Mouse (Mus musculus) left cerebral cortex, adult 9 months (tissue): ENCODE results near the gene Sypl2.
"Not testable (repeated sequence)": the region's sequence is repeated elsewhere in the genome, so short reads cannot be mapped to it uniquely, and the experiment has no call there.

Experiments
- DNase-seq, 2 experiments: peaks; one replicate each; pipeline ENCODE4 v3.0.0; 2022; ENCODE audit warnings: low spot score in 2 of 2

The Sypl2 gene

DNA sequence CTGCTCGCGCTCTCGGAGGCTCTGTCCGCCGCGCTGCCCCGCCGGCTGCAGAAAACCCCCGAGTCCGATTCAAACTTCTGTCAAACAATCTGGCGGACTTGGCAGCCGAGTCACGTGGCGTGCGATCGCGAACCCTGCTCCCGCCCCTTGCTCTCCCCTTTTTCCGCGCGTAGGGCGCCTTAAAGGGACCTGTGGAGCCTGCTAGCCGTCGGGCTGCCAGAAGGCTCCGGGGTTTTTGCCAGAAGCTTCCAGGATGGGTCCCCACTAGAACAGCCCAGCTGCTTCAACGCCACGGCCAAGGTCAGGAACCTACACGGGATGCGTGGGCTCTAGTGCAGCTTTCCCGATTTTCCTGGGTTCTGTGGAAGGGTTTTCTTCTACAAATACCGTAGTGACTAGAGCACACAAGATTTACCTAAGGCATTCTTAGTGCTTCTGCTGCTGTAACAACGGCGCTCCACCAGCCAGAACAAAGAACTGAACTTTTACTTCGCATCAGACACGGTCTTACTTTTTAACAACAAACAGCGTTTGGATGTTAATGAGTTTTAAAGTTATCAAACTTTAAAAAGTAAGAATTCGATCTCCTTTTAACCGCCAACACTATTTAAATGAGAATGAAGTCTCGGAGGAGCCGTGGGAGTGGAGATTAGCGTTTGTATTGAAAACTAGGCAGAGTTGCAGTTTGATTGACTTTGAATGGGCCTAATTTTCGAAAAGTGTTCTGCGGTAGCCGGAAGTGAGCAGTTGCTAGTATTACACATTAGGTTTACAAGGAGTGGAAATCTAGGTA lies at the start of gene Sypl2:
Sypl2 (minus strand) TSS at position 91 of the 793 bp plus-strand sequence.
- no peak for DNase-seq

DNA sequence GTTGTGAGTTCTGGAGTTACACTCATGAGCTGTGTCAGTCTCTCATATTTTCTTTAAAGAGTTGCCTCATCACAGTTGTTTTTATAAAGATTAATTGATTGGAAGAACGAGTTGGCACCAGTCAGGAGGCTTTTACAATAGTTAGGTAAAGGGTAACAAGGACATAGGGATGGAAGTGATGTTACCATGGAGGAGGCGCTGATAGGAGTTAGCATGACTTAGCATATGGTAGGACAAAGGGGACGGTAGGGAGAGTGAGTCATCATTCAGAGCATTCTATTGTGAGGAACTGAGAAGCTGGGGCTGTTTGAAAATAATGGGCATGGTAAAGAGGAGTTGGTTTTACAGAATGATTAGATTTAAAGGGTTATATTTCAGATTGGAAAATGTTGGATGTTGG lies 32.9 kb upstream of the Sypl2 start:
- DNase-seq, result no peak

- no peak for DNase-seq
Observed at GRCm38 (mm10) chr3:108257831-108258500, 31.5 kb upstream of the Sypl2 start.

DNA sequence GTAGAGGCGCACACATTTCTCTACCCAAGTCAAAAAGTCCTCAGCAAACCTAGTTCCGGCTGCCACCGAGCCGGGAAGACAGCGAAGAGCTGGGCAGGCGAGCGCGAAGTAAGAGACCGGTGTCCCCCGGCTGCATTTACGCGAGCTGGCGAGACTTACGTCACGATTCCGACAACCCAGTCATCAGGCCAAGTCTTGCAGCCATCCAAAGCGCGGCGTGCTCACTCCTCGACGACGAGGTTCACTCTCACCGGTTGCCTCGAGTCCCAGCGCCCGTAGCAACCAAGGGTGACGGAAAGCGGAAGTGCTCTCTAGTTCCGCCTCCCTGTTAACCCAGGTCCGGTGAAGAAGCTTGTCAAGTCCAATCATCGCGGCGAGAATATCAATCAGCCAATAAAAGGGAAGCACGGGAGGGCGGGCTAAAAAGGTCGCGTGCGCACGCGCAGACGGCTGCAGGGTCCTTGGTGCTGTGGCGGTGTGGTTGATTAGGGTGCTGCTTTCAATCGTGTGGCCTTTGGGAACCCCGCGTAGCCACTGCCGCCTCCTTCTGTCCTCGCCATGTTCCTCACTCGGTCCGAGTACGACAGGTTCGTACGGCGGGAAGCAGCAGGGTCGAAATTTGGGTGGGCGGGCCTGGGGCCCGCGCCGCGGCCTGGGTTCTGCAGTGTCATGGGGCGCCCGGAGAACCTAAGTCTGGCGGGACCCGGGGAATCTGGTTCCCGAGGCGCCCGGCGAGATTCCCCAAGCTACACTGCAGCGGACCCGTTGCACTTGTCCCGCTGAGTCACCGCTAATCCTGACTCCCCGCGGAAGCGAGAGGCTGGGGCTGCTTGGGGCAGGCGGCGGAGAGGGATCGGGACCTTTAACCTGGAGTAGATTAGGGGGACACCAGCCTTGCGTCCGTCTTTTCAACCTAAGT lies 30.5 kb upstream of the Sypl2 start, which contains the start of gene Psma5:
Psma5 (plus strand) TSS at position 208 of the 919 bp plus-strand sequence.
- DNase-seq, result peak; percentile 91 to 96

DNA sequence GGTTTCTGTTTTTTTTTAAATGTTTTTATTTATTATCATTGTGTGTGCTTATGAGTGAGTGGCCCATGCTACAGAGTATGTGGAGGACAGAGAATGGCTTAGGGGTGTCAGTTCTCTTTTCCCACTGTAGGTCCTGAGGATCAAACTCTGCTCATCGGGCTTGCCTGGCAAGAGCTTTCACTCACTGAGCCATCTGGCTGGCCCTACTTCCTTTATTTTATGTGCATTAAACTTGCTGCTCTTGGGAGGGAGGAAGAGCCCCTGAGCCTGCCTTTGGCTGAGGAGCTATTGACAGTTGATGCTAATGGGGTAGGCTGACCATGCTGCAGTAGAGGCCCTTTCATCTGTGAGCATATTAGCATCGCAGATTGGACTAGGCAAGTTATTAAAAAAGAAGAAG lies 20.4 kb upstream of the Sypl2 start:
- DNase-seq, result no peak

DNA sequence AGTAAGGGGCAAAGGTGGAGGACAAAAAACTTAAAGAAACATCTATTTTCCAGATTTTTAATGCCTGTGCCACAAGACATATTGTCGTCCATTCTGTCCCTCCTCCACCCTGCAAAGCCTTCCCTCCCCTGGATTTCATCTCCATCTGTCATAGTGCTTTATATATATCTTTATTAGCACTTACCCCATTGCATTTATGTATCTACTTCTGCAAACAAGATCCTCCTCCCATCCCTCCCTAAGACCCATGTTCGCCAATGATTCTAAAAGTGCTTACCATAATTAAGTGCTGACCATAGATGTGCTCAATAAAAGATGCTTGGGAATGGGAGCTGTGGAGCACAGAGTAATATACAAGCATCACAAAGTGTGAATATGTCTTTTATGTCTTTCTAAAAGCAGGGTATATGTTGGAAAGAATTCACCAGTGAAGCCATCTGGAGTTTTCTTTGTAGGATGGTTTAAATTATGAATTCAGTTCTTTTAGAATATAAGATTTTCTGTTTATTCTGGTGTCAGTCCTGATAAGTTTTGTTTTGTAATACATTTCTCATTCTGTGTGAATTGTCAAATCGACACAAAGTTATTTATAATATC lies 14.9 kb upstream of the Sypl2 start:
- DNase-seq, result no peak

- DNase-seq, result not testable (repeated sequence)
Observed at GRCm38 (mm10) chr3:108237474-108238102, 11.1 kb upstream of the Sypl2 start.

- DNase-seq, result no peak
Observed at GRCm38 (mm10) chr3:108231646-108232045, 5.2 kb upstream of the Sypl2 start.

DNA sequence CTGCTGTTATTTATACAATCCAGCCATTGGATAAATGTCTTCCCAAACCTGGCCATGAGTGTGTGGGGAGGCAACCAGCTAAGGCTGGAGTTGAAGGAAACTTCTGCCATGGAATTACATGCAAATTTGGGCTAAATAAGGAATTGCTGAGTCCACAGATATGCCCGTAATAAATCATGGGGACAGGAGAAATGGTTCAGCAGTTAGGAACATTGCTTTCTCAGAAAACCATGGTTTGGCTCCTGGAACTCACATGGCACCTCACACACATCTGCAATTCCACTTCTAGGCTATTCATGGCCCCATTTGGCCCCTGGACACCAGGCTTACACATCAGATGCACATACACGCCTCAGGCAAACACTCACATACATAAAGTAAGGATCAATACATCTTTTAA lies 1.1 kb upstream of the Sypl2 start:
- no peak for DNase-seq

DNA sequence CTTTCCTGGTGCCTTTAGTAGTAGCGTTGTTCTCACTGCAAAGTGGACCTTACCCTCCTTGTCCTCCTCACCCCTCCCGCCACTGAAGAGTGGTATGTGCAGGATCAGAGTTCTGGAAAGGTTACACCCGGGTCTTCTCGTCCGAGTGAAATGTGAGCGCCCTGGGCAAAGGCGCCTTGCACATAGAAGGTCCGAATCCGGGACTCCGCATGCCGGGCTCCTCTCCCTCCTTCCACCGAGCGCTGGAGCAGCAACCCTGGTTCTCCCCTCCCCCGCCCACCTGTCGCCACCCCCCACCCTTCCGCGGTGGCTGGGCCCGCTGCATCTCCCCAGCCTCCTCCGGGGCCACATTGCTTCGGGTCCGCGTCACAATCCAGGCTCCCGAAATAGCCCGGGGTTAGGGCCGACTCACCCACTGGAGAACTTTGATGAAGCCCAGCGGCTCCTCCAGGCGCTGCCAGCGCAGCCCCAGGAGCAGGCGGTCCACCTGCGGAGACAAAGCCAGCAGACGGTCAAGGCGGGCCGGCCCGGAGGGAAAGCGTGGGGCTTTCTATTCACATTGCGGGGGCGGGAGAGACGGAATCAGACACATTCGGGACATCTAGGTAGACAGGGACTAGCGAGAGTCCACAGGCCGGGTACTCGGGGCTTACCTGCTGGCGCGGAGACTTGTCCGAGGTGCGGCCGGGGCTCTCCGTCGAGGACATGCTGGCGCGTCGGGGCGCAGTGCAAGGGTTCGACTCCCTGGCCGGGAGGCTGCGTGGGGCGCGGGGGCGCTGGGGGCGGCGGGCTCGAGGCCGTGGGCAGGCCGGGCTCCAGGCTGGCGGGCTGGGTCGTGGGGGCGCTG lies 514 bp downstream of the Sypl2 start:
- DNase-seq, result no peak

- DNase-seq, result no peak
Observed at GRCm38 (mm10) chr3:108220661-108221060, 5.8 kb downstream of the Sypl2 start.

DNA sequence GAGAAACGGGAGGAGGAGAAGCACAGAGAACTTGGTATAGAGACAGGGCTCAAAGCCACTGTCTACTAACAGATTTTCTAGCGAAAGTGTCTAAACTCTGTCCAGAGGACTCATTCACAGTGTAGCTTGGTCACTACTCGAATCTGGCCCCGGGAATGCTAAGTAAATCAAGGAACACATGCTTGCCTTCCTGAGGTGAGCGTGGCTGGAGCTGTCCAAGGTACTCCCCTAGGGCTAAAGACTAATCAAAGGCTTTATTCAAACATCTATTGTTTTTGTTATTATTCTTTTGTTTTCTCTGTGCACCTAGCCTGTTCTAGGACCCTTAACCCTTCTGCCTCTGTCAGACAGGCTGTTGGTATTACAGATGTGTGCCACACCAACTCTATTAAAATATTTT lies 11.7 kb downstream of the Sypl2 start:
- no peak for DNase-seq

GRCm38 (mm10) chr3:108212406-108212805 lies 14.0 kb downstream of the Sypl2 start:
- peak in 1 of 2 experiments; percentile 13 for DNase-seq

GRCm38 (mm10) chr3:108211845-108212244 lies 14.6 kb downstream of the Sypl2 start:
- DNase-seq, result peak in 1 of 2 experiments; percentile 11

- DNase-seq, result no peak
Observed at GRCm38 (mm10) chr3:108210771-108211139, 15.7 kb downstream of the Sypl2 start, which contains the start of gene Atxn7l2. TSS of gene Atxn7l2 (minus strand) at chr3:108210934.

- DNase-seq, result peak; percentile 88 to 95
Observed at GRCm38 (mm10) chr3:108209946-108210770, 16.3 kb downstream of the Sypl2 start.

- DNase-seq, result no peak
Observed at GRCm38 (mm10) chr3:108209536-108209935, 16.9 kb downstream of the Sypl2 start.

GRCm38 (mm10) chr3:108209001-108209400 lies 17.4 kb downstream of the Sypl2 start:
- no peak for DNase-seq

GRCm38 (mm10) chr3:108206731-108207375 lies 19.6 kb downstream of the Sypl2 start:
- peak in 1 of 2 experiments; percentile 25 for DNase-seq
